Mouse (Mus musculus): ENCODE measurements around the gene Taf1b. TPM values are rescaled to one million over a fixed set of nuclear protein-coding genes. Genes with fewer than 3 reads are reported as not detected.
A peak's percentile ranks its signal among the peaks of the same experiment; 100 is the strongest.

The Taf1b gene
- total RNA-seq, 2 experiments from 2014 or later = 9.3 to 17.1 TPM

DNA sequence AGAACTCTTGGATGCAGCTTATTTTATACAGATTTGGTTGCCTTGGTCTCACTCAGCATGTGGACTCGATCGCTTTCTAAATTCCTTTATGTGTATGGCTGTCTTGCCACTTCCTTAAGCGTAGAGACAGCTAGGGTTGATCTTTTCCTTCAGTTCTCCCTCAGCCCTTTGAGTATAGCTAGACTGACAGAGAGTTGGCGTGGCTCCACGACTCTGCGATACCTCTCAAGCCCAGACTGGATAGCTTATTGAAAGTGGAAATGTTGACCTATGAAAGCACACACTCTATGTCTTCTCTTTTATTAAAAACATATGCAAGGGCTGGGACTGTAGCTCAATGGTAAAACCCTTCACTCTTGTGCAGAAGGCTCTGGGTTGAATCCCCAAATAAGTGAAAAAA, 99.2 kb downstream of the Taf1b start:
- no peak for ATAC-seq (replicated peaks; ENCODE audit: low FRiP score, poor library complexity, severe bottlenecking)

GRCm38 (mm10) chr12:24599366-24599895, 101.3 kb downstream of the Taf1b start:
- no peak for ATAC-seq (replicated peaks; ENCODE audit: low FRiP score, poor library complexity, severe bottlenecking)

- no peak for ATAC-seq (replicated peaks; ENCODE audit: low FRiP score, poor library complexity, severe bottlenecking)
Observed at GRCm38 (mm10) chr12:24600074-24600473, 101.9 kb downstream of the Taf1b start.

- ATAC-seq (replicated peaks; ENCODE audit: low FRiP score, poor library complexity, severe bottlenecking) = peak; percentile 67
Observed at GRCm38 (mm10) chr12:24600806-24601205, 102.6 kb downstream of the Taf1b start.

DNA sequence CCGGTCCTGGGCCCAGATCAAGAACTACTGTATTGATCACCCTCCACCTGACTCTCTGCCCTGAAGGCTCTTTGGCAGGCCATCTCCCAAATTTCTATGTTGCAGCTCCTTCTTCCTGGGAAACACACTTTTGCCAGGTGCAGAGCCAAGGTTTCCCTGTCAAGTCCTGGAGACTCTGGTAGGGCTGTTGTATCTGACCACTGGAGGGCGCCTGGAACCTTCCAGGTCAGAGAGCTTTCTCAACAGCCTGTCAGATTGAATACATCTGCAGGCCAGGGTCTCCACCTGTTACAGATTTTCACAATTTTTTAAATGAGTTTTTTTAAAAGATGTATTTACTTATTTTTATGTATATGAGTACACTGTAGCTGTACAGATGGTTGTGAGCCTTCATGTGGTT, 105.1 kb downstream of the Taf1b start:
- ATAC-seq (replicated peaks; ENCODE audit: low FRiP score, poor library complexity, severe bottlenecking) = 0 out of 2 replicates have a peak, but pooled peaks have one; percentile 57

- ATAC-seq (replicated peaks; ENCODE audit: low FRiP score, poor library complexity, severe bottlenecking) = no peak
Observed at GRCm38 (mm10) chr12:24606166-24606565, 108.0 kb downstream of the Taf1b start.

Other genes with a start within 250 kb of the Taf1b start
- 0.42 and 0.96 TPM in 2 replicates for gene Grhl1, start 73.9 kb downstream of the Taf1b start, total RNA-seq (2015; ENCODE audit: low replicate concordance)
- not detected in 2 replicates for gene Grhl1, start 73.9 kb downstream of the Taf1b start, total RNA-seq (2017; ENCODE audit: low replicate concordance)
- gene Klf11, start 152.9 kb downstream of the Taf1b start, total RNA-seq (2015; ENCODE audit: low replicate concordance) = 4.8 and 7.9 TPM in 2 replicates
- gene Klf11, start 152.9 kb downstream of the Taf1b start, total RNA-seq (2017; ENCODE audit: low replicate concordance) = 11.8 and 14.8 TPM in 2 replicates
- not detected in 2 replicates for gene Cys1, start 183.5 kb downstream of the Taf1b start, total RNA-seq (2015; ENCODE audit: low replicate concordance)
- gene Cys1, start 183.5 kb downstream of the Taf1b start, total RNA-seq (2017; ENCODE audit: low replicate concordance) = not detected in 2 replicates
- gene Rrm2, start 209.9 kb downstream of the Taf1b start, total RNA-seq (2015; ENCODE audit: low replicate concordance) = 113 and 145 TPM in 2 replicates
- 150 and 198 TPM in 2 replicates for gene Rrm2, start 209.9 kb downstream of the Taf1b start, total RNA-seq (2017; ENCODE audit: low replicate concordance)